10 mouse cellular contexts compared by ENCODE assay signal in the genomic region with DNA sequence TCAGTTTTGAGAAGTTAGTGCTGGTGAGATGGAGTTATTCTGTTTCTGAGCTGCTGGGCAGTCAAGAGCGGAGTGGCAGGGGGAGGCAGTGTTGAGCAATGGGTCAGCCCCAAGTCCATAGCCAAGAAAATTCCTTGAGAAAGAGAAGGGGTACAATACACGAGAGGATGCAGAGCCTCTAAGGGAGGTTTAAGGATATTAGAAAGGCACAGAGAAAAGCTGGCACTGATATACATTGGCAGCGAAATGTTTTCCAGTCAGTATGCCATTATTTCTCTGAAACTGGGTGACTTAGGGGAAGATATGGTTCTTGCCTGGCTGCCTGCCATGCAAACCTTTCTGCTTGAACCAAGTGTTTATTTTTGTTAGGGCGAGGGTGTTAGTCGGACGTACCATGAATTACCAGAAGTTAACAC. TPM values are rescaled to one million over a fixed set of nuclear protein-coding genes. Genes with fewer than 3 reads are reported as not detected.
DNase-seq lines count a peak whose midpoint lies in the region; ATAC-seq lines count a peak whose summit lies in the region.
"Had no signal": no experiment of that assay in that cellular context is flagged by ENCODE, and none has a peak within 500 bp of the region (broad histone marks: within the 10 kb centered on the region; RNA-seq: fewer than 3 reads in every experiment).

No protein-coding gene starts in this region.

- H3K4me2 ChIP-seq in liver, embryonic 13.5 days = peak overlapping the region; percentile 67
- no peak overlapping the region for H3K4me2 ChIP-seq in forebrain, embryonic 16.5 days (ENCODE audit: low read length)
- H3K4me2 ChIP-seq: limb, embryonic 12.5 days had no signal

- no peaks in the 10 kb centered on the region for H3K9me3 ChIP-seq in heart, embryonic 10.5 days
- H3K9me3 ChIP-seq in liver, embryonic 13.5 days (replicated peaks) = no peaks in the 10 kb centered on the region
- no peaks in the 10 kb centered on the region for H3K9me3 ChIP-seq in forebrain, embryonic 16.5 days (ENCODE audit: control insufficient read depth, low read length)
- H3K9me3 ChIP-seq: limb, embryonic 12.5 days had no signal

- peaks cover 19% of the 10 kb centered on the region for H3K4me1 ChIP-seq in heart, embryonic 10.5 days
- H3K4me1 ChIP-seq in liver, embryonic 13.5 days (replicated peaks) = peaks cover 29% of the 10 kb centered on the region
- peaks cover 4% of the 10 kb centered on the region; the same call in 1 of the 2 replicates for H3K4me1 ChIP-seq in forebrain, embryonic 16.5 days (replicated peaks; ENCODE audit: control insufficient read depth, insufficient read depth, low read length)
- H3K4me1 ChIP-seq: limb, embryonic 12.5 days had no signal

- no peaks in the 10 kb centered on the region for H3K36me3 ChIP-seq in heart, embryonic 10.5 days
- peaks cover 9% of the 10 kb centered on the region; the same call in 1 of the 2 replicates for H3K36me3 ChIP-seq in liver, embryonic 13.5 days
- H3K36me3 ChIP-seq in forebrain, embryonic 16.5 days (ENCODE audit: control insufficient read depth, insufficient read depth) = no peaks in the 10 kb centered on the region
- H3K36me3 ChIP-seq: limb, embryonic 12.5 days had no signal

- DNase-seq in heart, embryonic 10.5 days (ENCODE audit: low spot score) = no peak
- DNase-seq in heart, postnatal 36 days = no peak
- DNase-seq in c-Kit-positive CD71-positive TER-119-negative erythroid progenitor cells, embryonic 14.5 days (ENCODE audit: low read depth) = peak; percentile 70
- no peak for DNase-seq in liver, embryonic 13.5 days
- no peak for DNase-seq in thymus, postnatal 14 days
- DNase-seq in urinary bladder, postnatal 14 days (ENCODE audit: low spot score) = no peak
- DNase-seq: kidney, postnatal 10 days had no signal

- H3K27me3 ChIP-seq in heart, embryonic 10.5 days (ENCODE audit: insufficient read depth, poor library complexity, severe bottlenecking) = no peaks in the 10 kb centered on the region
- H3K27me3 ChIP-seq in liver, embryonic 13.5 days = no peaks in the 10 kb centered on the region
- no peaks in the 10 kb centered on the region for H3K27me3 ChIP-seq in forebrain, embryonic 16.5 days (replicated peaks; ENCODE audit: control insufficient read depth, insufficient read depth, low read length)
- H3K27me3 ChIP-seq: limb, embryonic 12.5 days had no signal

- H3K4me3 ChIP-seq in heart, embryonic 10.5 days = no peak overlapping the region
- peak overlapping the region; percentile 39 for H3K4me3 ChIP-seq in liver, embryonic 13.5 days (replicated peaks)
- no peak overlapping the region for H3K4me3 ChIP-seq in forebrain, embryonic 16.5 days (replicated peaks; ENCODE audit: low read length)
- H3K4me3 ChIP-seq: limb, embryonic 12.5 days had no signal

- intact Hi-C loops in heart, postnatal 36 days (cut with DNase I) = loop anchor here (10.0 kb wide), 1 partner anchor 50 kb away; no protein-coding TSS in a partner anchor

- peak overlapping the region; percentile 29; the same call in 1 of the 2 replicates for H3K27ac ChIP-seq in heart, embryonic 10.5 days
- H3K27ac ChIP-seq in liver, embryonic 13.5 days = peak overlapping the region; percentile 88
- no peak overlapping the region for H3K27ac ChIP-seq in forebrain, embryonic 16.5 days (ENCODE audit: low read length)
- H3K27ac ChIP-seq: limb, embryonic 12.5 days had no signal

- ATAC-seq in liver, embryonic 13.5 days (ENCODE audit: low read depth) = 0 out of 2 replicates have a peak, but pooled peaks have one; percentile 25
- ATAC-seq in megakaryocyte-erythroid progenitor cell, adult 5-6 weeks (replicated peaks; ENCODE audit: low FRiP score, low TSS enrichment, poor library complexity, severe bottlenecking) = peak; percentile 53
- ATAC-seq in forebrain, embryonic 16.5 days = no peak

- H3K9ac ChIP-seq in liver, embryonic 13.5 days = no peak overlapping the region; the same call in 1 of the 2 replicates
- no peak overlapping the region for H3K9ac ChIP-seq in forebrain, embryonic 16.5 days (replicated peaks; ENCODE audit: low read depth, low read length)
- H3K9ac ChIP-seq: limb, embryonic 12.5 days had no signal

- WGBS in heart, embryonic 10.5 days = 36% methylated on average over 6 of the region's 6 CpGs
- WGBS in liver, embryonic 13.5 days (ENCODE audit: insufficient replicate concordance) = 23% methylated on average over 6 of the region's 6 CpGs
- WGBS in forebrain, embryonic 16.5 days = 41% methylated on average over 6 of the region's 6 CpGs

RNA-seq across cellular contexts. Expression of a gene that starts 56.6 kb away (rescaled TPM):
- polyA plus RNA-seq in heart, embryonic 10.5 days (2016; fragmentation: Nextera tagmentation; extraction: Ambion mirVana) = 117 and 133 TPM in 2 replicates
- total RNA-seq in heart, postnatal 36 days (2021) = 10 to 100 TPM; 45.6 to 46.7 TPM
- 78.7 and 98.3 TPM in 2 replicates for polyA plus RNA-seq in liver, embryonic 13.5 days (2015; fragmentation: Nextera tagmentation; extraction: Ambion mirVana)
- 50.1 and 76.8 TPM in 2 replicates for total RNA-seq in megakaryocyte-erythroid progenitor cell, adult 5-6 weeks (2014; fragmentation: Nextera tagmentation)
- total RNA-seq in megakaryocyte-erythroid progenitor cell, adult 5-6 weeks (2017) = 70.2 and 98.5 TPM in 2 replicates
- polyA plus RNA-seq in forebrain, embryonic 16.5 days (2015; fragmentation: Nextera tagmentation; extraction: Ambion mirVana) = 146 and 163 TPM in 2 replicates
